Mouse (Mus musculus) colon, adult 2 months (tissue): ENCODE results near the gene Tax1bp1. TPM values are rescaled to one million over a fixed set of nuclear protein-coding genes. Genes with fewer than 3 reads are reported as not detected.

Experiments
- polyA plus RNA-seq: library from polyadenylated mRNA; depleted of rRNA; stranded (reverse); fragments of >200 nt; gene quantifications from 2 replicates; pipeline ENCODE4 v1.2.3, GENCODE M21; 2012; rRNA removed

Tax1bp1 gene
- polyA plus RNA-seq: 30.9 and 31.5 TPM in 2 replicates

DNA sequence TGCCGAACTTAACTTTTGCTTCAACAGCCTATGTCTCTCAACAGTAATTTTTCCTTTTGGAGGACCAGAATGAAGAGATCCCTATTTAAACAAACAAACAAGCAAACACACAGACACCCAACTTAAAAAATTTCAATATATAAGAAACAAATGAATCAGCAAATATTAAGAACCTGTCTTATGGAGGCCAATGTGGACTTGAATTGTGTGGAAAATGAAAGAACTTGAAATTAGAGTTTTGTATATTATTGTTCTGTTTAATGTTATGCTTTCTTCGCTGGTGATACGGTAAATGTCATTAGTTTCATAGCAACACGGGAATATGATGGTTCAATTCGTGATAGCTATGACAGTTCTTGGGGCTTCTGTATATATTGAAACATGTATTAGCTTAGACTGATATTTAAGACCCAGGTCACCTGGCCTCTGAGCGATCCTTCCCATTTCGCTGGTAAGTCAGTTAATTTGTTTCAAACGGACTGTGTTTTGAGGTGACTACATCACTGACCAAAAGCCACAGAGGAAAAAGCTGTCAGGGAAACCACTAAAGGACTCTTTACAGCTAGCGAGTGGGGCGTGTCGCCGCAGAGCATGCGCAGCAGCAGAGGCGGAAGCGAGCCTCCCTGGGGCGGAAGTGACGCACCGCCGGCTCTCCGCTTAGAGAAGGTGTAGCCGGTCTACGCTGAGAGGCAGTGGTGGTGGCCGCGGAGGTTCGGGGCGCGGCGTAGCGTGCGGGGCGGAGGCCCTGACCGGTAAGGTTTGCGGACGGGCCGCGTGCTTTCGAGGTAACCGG lies at the start of gene Tax1bp1:
Tax1bp1 (plus strand) TSS at position 626 of the 793 bp plus-strand sequence.

Other genes with a start within 250 kb of the Tax1bp1 start
- gene Hibadh, start 73.3 kb upstream of the Tax1bp1 start, polyA plus RNA-seq: 25.6 and 29.0 TPM in 2 replicates